Mouse (Mus musculus): ENCODE data around the gene Cnfn. TPM values are rescaled to one million over a fixed set of nuclear protein-coding genes. Genes with fewer than 3 reads are reported as not detected.

The Cnfn gene
- polyA plus RNA-seq, 1 experiment, result not detected

DNA sequence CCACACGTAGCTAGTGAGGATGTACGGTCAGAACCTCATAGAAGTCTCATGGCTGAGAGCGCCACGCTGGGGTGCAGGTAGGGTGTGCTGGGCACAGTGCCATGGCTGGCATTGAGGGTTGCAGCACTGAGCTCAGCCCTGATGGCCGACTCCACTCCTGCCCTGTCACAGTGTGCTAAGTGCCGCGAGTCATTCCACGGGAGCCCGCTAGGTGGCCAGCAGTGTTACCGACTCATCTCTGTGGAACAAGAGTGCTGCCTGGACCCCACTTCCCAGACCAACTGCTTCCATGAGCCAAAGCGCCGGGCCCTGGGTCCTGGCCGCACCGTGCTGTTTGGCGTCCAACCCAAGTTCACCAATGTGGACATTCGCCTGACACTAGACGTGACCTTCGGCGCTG, 6.4 kb downstream of the Cnfn start:
- no peak for TF ChIP-seq POLR2A (IDR thresholded peaks at IDR 0.05; ENCODE audit: low read depth, low read length)
- TF ChIP-seq CTCF (conservative IDR thresholded peaks at IDR 0.05; ENCODE audit: insufficient read depth, insufficient read length, low read depth, low read length), result 0 out of 2 replicates have a peak, but pooled peaks have one; percentile 19
- no peaks in the 10 kb centered on the region for H3K27me3 ChIP-seq (replicated peaks; ENCODE audit: control insufficient read depth, insufficient read depth, low read length)
- H3K4me1 ChIP-seq (ENCODE audit: control insufficient read depth, insufficient read depth, low read length), result no peaks in the 10 kb centered on the region
- DNase-seq, result no peak
- H3K36me3 ChIP-seq (ENCODE audit: control insufficient read depth, insufficient read depth, low read length), result no peaks in the 10 kb centered on the region
- 90% methylated on average over 19 of the region's 19 CpGs for WGBS
- no peak overlapping the region for H3K27ac ChIP-seq (ENCODE audit: insufficient read depth, low read depth, low read length)
- H3K4me3 ChIP-seq (ENCODE audit: insufficient read depth, low read depth, low read length), result no peak overlapping the region

- TF ChIP-seq CTCF (conservative IDR thresholded peaks at IDR 0.05; ENCODE audit: insufficient read depth, insufficient read length, low read depth, low read length), result no peak
- no peak for TF ChIP-seq POLR2A (IDR thresholded peaks at IDR 0.05; ENCODE audit: low read depth, low read length)
- no peak for DNase-seq
- no peaks in the 10 kb centered on the region for H3K36me3 ChIP-seq (ENCODE audit: control insufficient read depth, insufficient read depth, low read length)
- no peak overlapping the region for H3K27ac ChIP-seq (ENCODE audit: insufficient read depth, low read depth, low read length)
- no peaks in the 10 kb centered on the region for H3K27me3 ChIP-seq (replicated peaks; ENCODE audit: control insufficient read depth, insufficient read depth, low read length)
- WGBS, result 86% methylated on average over 19 of the region's 19 CpGs
- H3K4me3 ChIP-seq (ENCODE audit: insufficient read depth, low read depth, low read length), result no peak overlapping the region
- no peaks in the 10 kb centered on the region for H3K4me1 ChIP-seq (ENCODE audit: control insufficient read depth, insufficient read depth, low read length)
Measured at GRCm38 (mm10) chr7:25358721-25359206, 10.8 kb downstream of the Cnfn start.

GRCm38 (mm10) chr7:25348861-25349260, 20.7 kb downstream of the Cnfn start:
- TF ChIP-seq POLR2A (IDR thresholded peaks at IDR 0.05; ENCODE audit: low read depth, low read length) (no peak), CTCF (conservative IDR thresholded peaks at IDR 0.05; ENCODE audit: insufficient read depth, insufficient read length, low read depth, low read length) (no peak)
- 63% methylated on average over 8 of the region's 8 CpGs for WGBS
- H3K36me3 ChIP-seq (ENCODE audit: control insufficient read depth, insufficient read depth, low read length), result no peaks in the 10 kb centered on the region; the same call in 1 of the 2 replicates

DNA sequence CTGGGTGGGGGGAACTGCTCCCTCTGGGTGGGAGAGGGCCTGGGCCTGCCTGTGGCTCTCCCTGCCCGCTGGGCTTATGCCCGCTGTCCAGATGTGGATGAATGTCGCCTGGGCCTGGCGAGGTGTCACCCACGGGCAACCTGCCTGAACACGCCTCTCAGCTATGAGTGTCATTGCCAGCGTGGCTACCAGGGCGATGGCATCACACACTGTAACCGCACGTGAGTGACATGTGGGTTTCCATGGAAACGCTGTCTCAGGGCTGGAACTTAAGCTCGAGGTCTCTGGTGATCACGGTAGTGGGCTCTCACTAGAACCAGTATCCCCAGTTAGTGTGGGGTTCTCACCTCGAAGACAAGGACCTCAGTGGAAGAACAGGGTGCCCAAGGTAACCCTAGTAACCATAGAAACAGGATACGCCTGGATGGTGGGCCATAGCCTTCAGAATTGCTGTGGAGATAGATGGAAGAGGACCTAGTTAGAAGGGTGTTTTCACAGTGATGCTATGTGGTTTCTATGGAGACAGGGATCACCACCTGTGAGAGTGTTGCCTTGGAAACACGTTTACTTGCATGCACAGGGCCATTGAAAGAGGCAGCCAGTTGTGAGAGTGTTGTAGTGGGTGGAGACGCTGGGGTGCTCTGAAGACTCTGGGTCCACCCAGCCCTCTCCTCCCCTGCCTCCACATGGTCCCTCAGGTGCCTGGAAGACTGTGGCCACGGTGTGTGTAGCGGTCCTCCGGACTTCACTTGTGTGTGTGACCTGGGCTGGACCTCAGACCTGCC, 28.3 kb downstream of the Cnfn start:
- WGBS, result 85% methylated on average over 20 of the region's 20 CpGs
- Histone ChIP-seq H3K4me1 (ENCODE audit: control insufficient read depth, insufficient read depth, low read length) (no peaks in the 10 kb centered on the region), H3K36me3 (ENCODE audit: control insufficient read depth, insufficient read depth, low read length) (no peaks in the 10 kb centered on the region), H3K4me3 (ENCODE audit: insufficient read depth, low read depth, low read length) (no peak overlapping the region), H3K27me3 (replicated peaks; ENCODE audit: control insufficient read depth, insufficient read depth, low read length) (no peaks in the 10 kb centered on the region), H3K27ac (ENCODE audit: insufficient read depth, low read depth, low read length) (no peak overlapping the region)
- no peak for TF ChIP-seq POLR2A (IDR thresholded peaks at IDR 0.05; ENCODE audit: low read depth, low read length)
- no peak for TF ChIP-seq CTCF (conservative IDR thresholded peaks at IDR 0.05; ENCODE audit: insufficient read depth, insufficient read length, low read depth, low read length)
- DNase-seq, result no peak

More at GRCm38 (mm10) chr7:25348861-25349260, 20.7 kb downstream of the Cnfn start:
- H3K4me1 ChIP-seq (ENCODE audit: control insufficient read depth, insufficient read depth, low read length), result no peaks in the 10 kb centered on the region
- H3K27ac ChIP-seq (ENCODE audit: insufficient read depth, low read depth, low read length), result no peak overlapping the region
- DNase-seq, result peak; percentile 73
- H3K27me3 ChIP-seq (replicated peaks; ENCODE audit: control insufficient read depth, insufficient read depth, low read length), result no peaks in the 10 kb centered on the region
- H3K4me3 ChIP-seq (ENCODE audit: insufficient read depth, low read depth, low read length), result no peak overlapping the region

GRCm38 (mm10) chr7:25339329-25339728, 30.2 kb downstream of the Cnfn start:
- no peaks in the 10 kb centered on the region for H3K4me1 ChIP-seq (ENCODE audit: control insufficient read depth, insufficient read depth, low read length)
- H3K4me3 ChIP-seq (ENCODE audit: insufficient read depth, low read depth, low read length), result no peak overlapping the region
- TF ChIP-seq CTCF (conservative IDR thresholded peaks at IDR 0.05; ENCODE audit: insufficient read depth, insufficient read length, low read depth, low read length) (no peak), POLR2A (IDR thresholded peaks at IDR 0.05; ENCODE audit: low read depth, low read length) (no peak)
- 81% methylated on average over 9 of the region's 9 CpGs for WGBS
- no peaks in the 10 kb centered on the region for H3K27me3 ChIP-seq (replicated peaks; ENCODE audit: control insufficient read depth, insufficient read depth, low read length)
- H3K27ac ChIP-seq (ENCODE audit: insufficient read depth, low read depth, low read length), result no peak overlapping the region
- H3K36me3 ChIP-seq (ENCODE audit: control insufficient read depth, insufficient read depth, low read length), result no peaks in the 10 kb centered on the region
- DNase-seq, result no peak

- no peak for DNase-seq
- Histone ChIP-seq H3K27me3 (replicated peaks; ENCODE audit: control insufficient read depth, insufficient read depth, low read length) (no peaks in the 10 kb centered on the region), H3K4me1 (ENCODE audit: control insufficient read depth, insufficient read depth, low read length) (no peaks in the 10 kb centered on the region), H3K4me3 (ENCODE audit: insufficient read depth, low read depth, low read length) (no peak overlapping the region), H3K36me3 (ENCODE audit: control insufficient read depth, insufficient read depth, low read length) (no peaks in the 10 kb centered on the region), H3K27ac (ENCODE audit: insufficient read depth, low read depth, low read length) (no peak overlapping the region)
- TF ChIP-seq POLR2A (IDR thresholded peaks at IDR 0.05; ENCODE audit: low read depth, low read length) (no peak), CTCF (conservative IDR thresholded peaks at IDR 0.05; ENCODE audit: insufficient read depth, insufficient read length, low read depth, low read length) (no peak)
- WGBS, result 89% methylated on average over 12 of the region's 12 CpGs
Measured at GRCm38 (mm10) chr7:25334472-25334871, 35.1 kb downstream of the Cnfn start.

DNA sequence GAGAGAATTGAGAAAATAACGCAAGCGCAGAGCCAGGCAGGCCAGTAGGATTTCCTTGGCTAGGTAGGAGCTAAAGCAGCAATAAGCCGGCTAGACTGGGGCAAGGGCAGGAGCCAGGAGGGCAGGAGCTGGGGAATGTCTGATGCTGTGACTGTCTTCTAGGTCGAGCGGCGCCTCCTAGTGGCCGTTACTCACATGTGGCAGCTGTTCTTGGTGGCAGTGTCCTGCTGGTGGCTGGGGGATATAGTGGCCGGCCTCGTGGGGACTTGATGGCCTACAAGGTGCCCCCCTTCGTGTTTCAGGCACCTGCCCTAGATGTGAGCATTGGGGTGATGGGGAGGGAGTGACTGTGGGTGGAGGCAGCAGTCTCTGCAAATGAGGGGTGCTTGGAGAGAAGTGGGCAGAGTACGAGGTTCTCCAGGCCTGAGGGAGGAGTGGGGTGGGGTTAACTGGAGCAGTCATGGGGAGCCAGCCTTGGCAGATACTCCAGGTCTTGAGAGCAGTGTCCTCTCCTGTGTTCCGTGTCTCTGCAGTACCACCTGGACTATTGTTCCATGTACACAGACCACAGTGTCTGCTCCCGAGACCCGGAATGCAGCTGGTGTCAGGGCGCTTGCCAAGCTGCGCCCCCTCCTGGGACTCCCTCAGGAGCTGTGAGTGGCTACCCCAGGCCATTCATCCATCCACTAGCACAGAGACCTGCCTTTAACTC, 35.8 kb downstream of the Cnfn start:
- 47% methylated on average over 16 of the region's 16 CpGs for WGBS
- Histone ChIP-seq H3K27ac (ENCODE audit: insufficient read depth, low read depth, low read length) (no peak overlapping the region), H3K4me1 (ENCODE audit: control insufficient read depth, insufficient read depth, low read length) (no peaks in the 10 kb centered on the region), H3K4me3 (ENCODE audit: insufficient read depth, low read depth, low read length) (no peak overlapping the region), H3K36me3 (ENCODE audit: control insufficient read depth, insufficient read depth, low read length) (no peaks in the 10 kb centered on the region), H3K27me3 (replicated peaks; ENCODE audit: control insufficient read depth, insufficient read depth, low read length) (no peaks in the 10 kb centered on the region)
- DNase-seq, result peak; percentile 81
- TF ChIP-seq POLR2A (IDR thresholded peaks at IDR 0.05; ENCODE audit: low read depth, low read length) (no peak), CTCF (conservative IDR thresholded peaks at IDR 0.05; ENCODE audit: insufficient read depth, insufficient read length, low read depth, low read length) (peak; percentile 81)
